Mouse (Mus musculus) spleen, postnatal 4 days (tissue): ENCODE measurements around the gene Col18a1.

Source experiments
- DNase-seq, 2 experiments: peaks; one replicate each; pipeline ENCODE4 v3.0.0; 2022; ENCODE audit warnings: low spot score in 2 of 2

The Col18a1 gene

DNA sequence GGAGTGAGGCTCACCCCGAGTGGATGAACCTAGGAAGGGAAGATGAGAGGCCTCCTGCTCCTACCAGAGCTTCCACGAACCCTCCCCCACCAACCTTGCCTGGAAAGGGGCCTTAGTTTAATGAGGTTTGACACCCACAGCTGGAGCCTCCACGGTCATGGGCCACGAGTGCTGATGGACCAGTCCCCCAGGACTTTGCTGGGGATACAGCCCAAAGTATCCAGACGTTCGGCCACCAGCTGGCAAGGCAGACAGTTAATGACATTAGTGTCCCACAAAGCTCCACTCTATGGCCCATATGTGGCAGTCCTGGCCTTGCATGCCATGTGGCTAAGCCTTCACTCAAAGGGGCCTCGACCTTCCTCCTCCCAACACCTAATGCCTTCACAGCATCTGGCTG, 55.5 kb downstream of the Col18a1 start:
- DNase-seq, result no peak

DNA sequence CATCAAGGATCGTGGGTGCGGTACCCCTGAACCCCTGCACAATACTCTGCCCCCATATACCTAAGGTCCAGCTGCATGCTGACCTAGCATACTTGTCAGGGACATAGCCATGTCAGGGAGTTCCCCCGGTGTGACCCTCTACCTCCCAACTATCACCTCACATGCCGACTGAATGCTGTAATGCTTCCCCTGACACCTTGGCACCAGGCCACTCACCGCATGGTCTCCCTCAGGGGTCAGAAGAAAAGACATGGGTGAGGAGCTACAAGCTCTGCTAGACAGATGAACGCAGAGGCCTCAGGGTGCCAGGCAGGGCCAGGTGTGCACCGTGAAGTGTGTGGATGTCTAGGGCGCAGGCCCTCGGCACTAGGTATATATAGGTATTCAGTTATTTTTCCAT, 56.3 kb downstream of the Col18a1 start:
- DNase-seq, result no peak

DNA sequence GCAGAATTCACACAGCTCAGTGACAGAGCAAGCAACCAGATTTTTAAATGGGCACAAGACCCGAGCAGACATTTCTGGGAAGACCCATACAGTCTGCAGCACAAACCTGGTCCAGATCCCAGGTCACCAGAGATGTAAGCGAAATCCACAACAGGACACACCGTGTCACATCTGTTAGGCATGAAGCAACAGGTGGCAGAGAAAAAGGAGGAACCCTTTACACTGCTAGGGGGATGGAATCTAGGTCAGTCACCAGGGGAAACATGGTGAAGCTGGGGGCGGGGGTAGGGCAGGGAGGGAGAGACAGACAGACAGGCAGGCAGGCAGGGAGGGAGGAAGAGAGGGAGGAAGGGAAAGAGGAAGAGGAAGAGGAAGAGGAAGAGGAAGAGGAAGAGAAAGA, 58.2 kb downstream of the Col18a1 start:
- no peak for DNase-seq

DNA sequence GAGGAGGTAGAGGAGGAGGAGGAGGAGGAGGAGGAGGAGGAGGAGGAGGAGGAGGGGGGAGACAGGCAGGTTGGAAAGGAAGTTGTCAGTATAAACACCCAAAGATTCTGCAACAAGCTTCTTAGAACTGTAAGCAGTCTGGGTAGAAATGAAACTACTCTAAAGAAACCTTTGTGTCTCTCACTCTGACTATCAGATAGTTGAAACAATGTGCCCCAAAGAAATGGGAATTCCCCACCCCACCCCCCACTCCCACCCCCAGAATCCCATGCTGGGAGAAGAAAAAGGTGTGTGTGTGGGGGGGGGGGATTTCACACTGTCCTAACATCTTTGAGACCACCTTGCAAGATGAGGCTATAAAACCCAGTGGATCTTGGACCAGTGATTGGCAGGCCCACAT, 62.0 kb downstream of the Col18a1 start:
- no peak for DNase-seq

DNA sequence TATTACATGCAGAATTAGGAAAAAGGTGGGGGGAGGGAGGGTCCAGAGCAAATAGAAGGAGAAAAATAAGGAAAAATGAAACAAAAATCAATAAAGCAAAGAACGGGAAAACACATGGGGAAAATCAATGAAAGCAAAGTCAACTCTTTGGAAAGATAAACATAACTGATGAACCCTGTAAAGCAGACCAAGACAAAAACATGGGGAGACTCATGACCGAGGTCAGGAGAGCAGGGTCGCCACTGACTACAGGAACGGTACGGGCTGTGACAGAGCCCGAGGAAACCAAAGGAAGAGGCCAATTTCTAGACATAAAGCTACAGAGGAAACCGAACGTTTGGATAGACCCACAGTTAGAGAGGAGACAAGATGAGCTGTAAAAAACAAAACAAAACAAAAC, 62.7 kb downstream of the Col18a1 start:
- DNase-seq, result no peak

DNA sequence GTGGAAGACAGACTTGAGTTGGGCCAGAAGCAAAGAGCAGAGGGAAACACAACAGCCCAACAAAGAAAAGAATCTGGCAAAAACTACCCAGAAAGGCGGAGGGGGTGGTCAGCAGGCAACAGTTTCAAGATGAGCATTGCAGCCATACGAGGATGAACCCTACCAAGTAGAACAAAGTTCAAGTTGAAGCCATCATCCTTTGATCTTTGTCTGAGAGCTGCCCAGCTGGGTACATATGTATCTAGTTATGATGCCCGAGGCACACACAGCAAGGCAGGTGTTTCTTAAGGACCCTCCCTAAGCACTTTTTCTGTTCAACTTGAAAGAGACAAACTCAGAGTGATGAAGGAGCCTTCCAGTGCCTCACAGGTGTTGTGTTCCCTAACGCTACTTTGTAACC, 66.6 kb downstream of the Col18a1 start:
- DNase-seq, result no peak

DNA sequence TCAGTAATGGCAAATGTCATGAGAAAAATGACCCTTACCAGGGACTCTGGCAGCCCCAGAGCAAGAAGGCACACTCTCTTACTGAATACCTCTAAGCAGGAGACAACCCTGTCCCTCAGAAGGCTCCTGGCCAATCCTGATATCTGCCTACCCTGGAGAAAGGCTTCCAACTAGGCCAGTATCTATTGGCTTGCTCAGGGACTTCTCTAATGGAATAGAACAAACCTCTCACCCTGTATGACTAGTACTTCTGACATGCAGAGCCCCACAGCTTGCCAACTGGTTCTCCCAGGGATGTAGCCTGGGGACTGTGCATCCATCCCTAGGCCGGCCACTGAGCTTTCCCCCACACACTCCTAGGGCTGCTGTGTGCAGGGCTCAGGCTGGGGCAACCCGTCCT, 67.7 kb downstream of the Col18a1 start:
- no peak for DNase-seq

DNA sequence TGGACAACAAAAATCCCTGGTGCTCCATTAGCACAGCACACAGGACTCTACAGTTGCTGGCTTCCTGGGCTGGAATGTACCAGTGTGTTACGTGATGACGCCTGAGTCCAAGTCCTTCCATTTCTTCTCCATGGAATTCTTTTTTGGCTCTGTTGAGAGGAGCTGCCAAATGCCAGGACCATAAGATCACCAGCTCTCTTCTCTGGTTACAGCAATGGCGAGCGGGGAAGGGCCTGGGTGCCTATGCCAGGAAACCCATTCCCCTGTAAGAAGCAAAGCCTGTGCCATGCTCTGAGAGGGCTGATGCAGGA, 68.5 kb downstream of the Col18a1 start:
- DNase-seq, result no peak

DNA sequence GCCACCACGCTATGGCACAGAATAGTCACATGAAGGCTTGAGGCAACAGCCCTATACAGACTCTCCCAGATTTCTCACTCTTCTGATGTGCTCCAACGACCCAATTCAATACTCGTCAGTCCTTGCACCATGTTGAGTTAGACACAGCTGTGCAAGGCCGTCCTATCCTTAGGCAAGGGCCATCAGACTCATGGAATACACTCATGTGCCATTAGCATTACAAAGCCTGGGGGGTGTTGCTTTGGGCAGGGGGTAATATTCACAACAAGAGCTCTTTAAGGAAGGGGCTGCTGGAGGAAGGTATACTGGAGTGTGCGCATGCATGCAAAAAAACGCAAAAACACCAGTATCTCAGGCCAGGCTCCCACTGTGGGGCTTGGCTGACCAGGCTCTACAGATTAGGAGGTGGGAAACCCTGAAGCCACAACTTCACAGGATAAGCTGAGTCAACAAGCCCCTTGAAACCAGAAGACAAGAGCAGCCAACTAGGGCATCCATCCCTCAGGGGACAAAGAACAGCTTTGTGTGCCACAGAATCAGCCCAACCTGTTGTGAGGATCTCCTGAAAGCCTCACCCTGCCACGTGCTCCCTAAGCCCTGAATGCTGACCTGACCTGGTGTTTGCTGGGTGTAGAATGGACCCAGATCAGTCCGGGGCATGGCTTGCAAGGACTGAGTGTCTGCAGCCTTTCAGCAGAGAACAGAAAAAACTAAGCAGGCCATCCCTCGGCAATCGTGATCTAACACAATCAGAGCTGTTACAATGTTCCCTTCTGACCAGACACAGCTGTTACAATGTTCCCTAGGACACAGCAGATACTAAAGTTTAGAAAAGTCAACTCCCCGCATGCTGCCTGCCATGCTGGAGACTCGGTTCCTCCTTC, 69.1 kb downstream of the Col18a1 start:
- DNase-seq, result no peak

DNA sequence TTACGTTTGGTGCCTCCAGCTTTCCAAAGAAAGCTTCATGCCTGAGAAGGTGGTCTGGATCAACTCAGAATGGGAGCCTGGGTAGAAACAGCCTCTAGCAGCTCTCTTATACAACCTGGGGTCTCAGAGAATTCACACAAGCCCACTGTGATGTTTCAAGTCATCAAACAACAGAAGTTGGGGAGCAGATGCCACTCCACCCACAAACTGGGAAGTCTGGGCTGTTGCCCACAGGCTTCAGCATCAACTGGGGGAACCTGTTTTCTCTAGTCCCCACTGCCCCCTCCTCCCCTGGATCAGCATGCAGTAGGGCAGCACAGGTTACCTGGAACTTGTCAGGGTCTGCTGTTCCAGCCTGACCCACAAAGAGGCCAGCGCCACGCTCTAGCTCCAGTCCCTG, 70.7 kb downstream of the Col18a1 start:
- DNase-seq, result no peak

DNA sequence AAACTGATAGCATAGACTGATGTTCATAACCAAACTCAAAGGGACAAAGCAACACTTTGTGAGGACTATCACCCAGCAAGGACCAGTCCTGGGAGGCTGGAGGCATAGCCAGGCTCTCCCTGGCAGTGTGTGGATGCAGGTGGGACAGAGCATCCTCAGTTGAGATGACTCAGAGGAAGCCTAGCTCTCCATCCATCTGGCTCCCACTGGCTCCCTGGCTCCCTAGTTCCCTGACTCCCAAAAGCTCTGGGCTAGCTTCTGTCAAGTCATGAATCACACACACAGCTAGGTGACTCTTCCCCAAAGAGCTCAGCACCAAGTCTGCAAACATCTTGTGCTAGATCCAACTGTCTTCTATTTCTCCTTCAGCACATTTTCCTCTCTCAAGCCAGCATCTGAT, 72.5 kb downstream of the Col18a1 start:
- no peak for DNase-seq

DNA sequence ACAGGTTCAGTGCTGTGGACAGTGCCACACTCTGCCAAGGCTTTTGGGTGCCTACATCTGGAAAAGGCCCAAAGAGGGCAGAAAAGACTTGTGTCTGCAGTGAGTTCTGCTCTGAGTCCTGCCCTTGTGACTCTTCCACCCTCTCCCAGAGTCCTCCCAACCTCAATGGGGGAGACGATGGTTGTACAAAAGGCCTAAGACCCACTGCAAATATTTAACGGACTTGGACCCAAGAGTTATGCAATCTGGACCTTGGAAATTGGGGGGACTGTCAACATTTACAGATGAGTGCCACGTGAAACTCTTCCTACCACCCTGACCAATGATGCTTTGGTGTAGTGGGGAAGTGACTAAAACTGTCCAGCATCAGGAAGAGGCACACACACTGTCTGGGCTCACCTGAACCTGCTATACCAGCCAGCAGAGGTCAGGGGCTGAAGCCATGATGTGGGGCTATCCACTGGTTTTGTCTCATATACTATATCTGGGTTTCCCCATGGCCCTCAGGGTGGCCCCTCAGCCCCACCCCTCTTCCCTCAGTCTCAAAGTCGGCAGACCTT, 74.7 kb downstream of the Col18a1 start:
- no peak for DNase-seq

DNA sequence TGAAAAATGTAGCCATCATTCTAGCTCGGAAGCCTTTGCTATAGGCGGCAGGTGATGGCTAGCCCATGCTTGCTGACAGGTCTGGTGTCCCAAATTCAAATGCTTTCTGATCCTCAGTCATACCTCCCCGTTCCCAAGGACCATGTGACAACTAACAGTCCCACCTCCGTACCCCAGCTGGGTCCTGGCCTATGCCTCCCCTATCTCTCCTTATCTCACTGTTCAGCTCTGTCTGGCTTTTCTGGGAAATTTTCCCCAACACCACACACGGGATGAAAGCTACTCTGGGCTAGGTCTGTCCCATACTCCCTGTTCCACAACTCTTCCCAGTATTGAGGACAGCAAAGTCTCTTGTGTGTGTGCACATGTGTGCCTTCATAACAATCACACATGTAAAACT, 76.3 kb downstream of the Col18a1 start:
- no peak for DNase-seq

DNA sequence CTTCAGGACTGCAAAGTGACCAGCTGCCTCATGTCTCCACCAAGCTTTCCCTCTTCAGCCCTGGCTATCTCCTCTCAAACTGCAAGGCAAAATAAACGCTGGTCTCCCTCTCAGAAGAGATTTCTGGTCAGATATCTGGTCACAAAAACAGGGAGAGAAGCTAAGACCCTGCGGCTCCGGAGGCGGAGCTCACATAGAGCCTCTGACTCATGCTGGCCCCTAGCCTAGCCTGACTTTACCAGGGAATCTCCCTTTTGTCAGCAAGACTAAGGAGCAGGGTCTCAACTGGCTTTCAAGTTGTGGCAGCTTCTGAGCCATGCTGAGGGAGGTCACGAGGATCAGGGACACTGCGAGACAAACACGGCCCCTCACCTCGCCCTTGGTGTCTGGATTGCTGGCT, 77.0 kb downstream of the Col18a1 start:
- DNase-seq, result no peak

DNA sequence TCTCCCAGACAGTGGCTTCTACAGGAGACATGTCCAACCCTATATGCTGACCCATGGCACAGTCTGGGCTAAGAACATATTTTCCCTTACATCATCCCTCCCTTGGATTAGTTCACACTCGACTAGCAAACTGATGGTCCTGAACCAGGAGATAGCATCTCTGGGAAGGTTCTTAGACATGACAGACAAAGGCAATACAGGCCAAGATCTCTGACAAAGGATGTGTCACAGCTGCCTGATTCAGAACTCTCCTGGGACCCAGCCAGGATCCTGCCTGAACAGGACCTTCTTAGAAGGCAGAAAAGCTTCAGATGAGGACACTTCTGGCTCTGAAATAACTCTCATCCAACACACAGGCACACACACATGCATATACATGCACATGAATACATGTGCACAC, 81.8 kb downstream of the Col18a1 start:
- no peak for DNase-seq

DNA sequence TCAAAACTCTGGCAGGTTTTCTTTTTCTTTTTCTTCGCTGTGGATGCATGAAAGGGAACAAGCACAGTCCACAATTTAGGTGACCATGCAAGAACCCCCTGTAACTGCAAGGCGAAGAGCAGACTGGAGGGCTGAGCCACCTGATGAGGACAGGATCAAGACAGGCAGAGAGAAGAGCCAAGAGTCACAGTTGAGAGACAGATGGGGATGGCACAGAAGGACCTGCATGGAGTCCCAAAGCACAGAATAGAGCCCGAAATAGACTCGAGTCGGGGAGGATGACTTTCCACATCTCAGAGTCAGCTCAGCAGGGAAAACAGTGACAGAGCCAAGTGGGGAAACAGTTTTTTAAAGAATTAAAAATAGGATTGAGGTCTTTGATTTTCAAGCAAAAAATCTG, 83.4 kb downstream of the Col18a1 start:
- DNase-seq, result no peak

DNA sequence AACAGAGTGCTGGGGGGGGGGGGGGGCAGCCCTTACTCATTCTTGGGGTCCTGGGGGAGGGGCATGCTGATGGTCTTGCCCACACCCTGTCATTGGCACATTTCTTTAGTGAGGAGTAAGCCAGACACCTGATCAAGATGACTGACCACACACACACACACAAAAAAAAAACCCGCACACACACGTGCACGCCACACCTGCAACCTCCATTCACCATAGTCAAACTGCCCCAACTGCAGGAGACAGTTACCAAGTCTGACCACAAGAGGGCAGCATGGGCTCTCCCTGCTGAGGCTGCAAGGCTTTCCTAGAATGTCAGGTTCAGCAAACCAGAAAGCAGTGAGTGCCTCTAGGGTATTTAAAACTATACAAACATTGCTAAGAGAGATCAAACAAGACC, 83.9 kb downstream of the Col18a1 start:
- peak; percentile 59 to 85 for DNase-seq

DNA sequence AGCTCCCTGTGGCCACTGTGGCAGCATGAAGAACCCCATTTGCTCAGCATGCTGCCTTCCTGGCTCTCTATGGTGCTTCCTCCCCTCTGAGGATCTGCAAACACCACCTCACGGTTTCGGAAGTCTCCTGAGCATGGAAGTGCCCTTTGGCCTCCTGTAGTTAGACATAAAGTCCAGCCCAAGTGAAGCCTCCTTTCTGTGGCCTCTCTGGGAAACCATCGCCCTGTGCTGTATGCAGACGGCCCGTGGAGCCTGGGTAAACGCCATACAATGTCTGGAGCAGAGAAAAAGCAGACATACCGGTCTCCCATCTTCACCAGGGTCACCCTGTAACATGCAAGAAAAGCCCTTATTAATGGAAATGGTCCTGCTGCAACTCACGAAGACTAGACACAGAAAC, 87.4 kb downstream of the Col18a1 start:
- DNase-seq, result no peak

DNA sequence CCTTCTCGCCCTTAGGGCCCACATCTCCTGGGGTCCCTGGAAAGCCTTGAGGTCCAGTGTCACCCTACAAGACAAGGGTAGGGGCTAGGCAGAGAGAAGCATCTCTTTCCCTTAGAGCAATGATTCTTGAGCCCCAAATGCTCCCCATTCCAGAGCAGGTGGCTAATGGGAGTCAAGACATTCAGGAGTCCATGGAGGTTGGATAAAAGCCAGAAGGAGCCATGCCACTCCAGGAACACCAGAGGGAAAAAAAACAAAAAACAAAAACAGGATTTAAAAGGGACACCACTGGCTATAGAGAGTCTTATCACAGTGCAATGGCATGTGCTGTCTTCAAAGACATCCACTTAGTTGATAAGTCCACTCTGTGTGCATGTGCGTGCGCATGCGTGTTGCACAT, 87.9 kb downstream of the Col18a1 start:
- DNase-seq, result no peak

DNA sequence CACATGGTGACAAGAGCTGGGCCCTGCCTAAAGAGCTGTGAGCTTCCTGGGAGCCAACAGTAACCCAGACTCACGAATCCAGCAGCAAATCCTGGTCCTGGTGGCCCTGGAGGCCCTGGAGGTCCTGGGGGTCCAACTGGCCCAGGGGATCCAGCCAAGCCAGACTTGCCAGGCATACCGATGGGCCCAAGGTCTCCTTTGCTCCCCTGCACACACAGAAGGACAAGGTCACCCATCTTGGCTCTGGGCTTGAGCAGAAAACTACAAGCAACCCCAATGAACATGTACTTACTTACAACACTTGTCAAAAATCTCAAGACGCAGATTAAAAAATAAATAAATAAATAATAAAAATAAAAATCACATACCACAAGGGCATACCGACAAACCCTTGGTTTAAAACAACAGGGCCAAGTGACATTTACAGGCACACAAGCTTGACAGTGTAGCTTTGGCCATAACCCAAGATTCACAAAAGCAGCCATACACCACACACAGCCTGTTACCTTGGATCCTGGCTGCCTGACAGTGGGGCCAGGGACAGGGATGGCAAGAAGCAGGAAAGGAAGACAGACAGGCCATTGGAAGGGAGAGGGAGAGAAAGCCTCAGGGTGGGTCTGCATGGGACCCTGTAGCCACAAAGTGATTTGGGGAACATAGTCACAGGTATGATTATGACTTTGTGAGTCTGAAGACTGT, 91.9 kb downstream of the Col18a1 start:
- DNase-seq, result no peak

DNA sequence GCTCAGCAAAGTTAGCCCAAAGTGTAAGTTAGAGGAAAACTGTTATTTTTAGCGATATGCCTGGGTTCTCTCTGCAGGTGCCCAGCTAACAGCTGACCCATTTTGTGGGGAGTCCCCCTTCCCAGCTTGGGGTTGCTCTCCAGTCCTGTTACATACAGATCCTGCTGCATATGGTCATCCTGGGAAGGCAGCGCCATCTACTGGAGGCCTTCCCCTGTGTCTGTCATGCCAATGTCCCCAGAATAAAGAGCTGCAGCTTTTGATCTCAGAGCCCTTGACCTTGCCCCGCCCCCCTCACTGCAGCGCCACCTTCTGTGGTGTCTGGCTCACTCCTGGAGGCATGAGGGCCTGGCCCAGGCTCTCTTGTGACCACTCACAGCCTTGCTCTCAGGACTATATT, 96.3 kb downstream of the Col18a1 start:
- peak; percentile 60 to 82 for DNase-seq

DNA sequence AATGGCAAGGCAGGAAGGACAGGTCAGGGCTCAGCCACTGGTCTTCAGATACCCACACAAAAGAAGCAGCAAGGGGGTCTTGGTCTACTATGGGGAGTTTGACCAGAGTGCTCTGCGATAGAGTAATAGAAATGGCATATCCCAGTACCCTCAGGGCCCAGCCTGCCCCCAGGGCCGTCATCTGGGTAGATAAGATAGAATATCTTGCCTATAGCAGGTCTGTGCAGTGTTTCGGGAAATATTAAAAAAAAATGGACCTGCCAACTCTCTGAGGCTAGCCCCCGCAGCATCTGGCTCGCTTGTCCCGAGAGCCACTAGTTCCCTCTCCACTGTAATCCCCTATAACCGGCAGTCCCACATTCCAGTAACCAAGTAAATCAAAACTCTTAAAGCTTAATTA, 97.9 kb downstream of the Col18a1 start:
- DNase-seq, result no peak

DNA sequence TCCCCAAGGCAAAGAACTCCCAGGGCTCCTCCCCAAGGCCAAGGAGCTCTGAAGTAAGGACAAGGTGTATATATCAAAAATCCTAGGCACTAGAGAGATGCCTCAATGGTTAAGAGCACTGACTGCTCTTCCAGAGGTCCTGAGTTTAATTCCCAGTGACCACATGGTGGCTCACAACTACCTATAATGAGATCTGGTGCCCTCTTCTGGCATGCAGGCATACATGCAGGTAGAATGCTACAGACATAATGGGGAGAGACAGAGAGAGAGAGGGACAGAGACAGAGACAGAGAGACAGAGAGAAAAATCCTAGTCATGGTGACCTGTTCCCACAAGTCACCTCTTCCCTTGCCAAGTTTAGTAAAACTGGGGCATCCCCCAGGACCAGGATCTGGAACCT, 101.7 kb downstream of the Col18a1 start:
- no peak for DNase-seq
